Mouse (Mus musculus): ENCODE measurements around the gene Phf11b.

DNA sequence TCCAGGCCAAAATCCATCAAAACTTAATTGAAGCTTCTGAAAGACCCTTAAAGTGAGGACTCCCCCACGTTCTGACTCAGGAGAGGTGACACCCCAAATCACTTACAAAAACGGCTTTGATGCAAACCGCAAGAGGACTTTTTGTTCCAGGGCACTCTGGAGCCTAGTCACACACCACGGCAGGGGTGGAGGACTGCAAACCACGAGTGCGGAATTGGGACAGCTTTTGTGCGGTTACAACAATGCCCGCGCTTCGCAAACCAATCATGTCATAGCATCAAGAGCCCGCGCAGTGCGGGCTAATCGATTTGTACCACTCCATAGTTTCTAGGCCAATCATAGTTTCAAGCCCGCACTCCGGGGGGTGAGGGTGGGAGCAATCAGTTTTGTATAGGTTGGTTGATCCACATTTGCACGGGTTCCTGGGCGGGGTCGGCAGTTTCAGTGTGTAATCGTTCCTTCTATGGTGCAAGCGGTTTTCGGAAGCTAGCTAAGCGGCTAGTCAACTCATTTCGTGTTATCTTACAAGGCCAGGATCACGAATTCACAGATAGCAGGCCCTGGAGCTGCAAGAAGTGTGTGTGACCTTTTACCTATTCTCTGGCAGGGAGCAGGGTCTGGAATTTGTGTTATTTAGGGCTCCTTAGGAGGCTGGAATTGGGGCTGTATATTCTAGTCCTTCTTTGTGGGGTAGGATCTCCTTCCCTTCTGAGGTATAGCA lies 29.4 kb upstream of the Phf11b start:
- TF ChIP-seq MAX (IDR thresholded peaks at IDR 0.05; ENCODE audit: low read depth) (no peak), POLR2A (IDR thresholded peaks at IDR 0.05; ENCODE audit: insufficient read length, low read depth) (no peak), USF1 (IDR thresholded peaks at IDR 0.05; ENCODE audit: low read depth) (no peak), POLR2AphosphoS2 (IDR thresholded peaks at IDR 0.05; ENCODE audit: insufficient read length, low read depth) (no peak), REST (IDR thresholded peaks at IDR 0.05; ENCODE audit: insufficient read depth, insufficient read length) (no peak), CEBPB (IDR thresholded peaks at IDR 0.05; ENCODE audit: insufficient read depth, poor library complexity, severe bottlenecking) (no peak), E2F4 (IDR thresholded peaks at IDR 0.05; ENCODE audit: insufficient read depth) (no peak), MYOD1 (IDR thresholded peaks at IDR 0.05; ENCODE audit: control insufficient read depth in 1 of 3, insufficient read length in 2 of 3, low read depth in 2 of 3) (no peak), TCF12 (IDR thresholded peaks at IDR 0.05; ENCODE audit: insufficient read depth, poor library complexity, severe bottlenecking) (no peak), SRF (IDR thresholded peaks at IDR 0.05; ENCODE audit: control insufficient read depth, insufficient read length, low read depth) (no peak), TCF3 (IDR thresholded peaks at IDR 0.05; ENCODE audit: insufficient read length, low read depth) (no peak), MYOG (IDR thresholded peaks at IDR 0.05; ENCODE audit: control insufficient read depth in 1 of 3, insufficient read depth in 1 of 3, insufficient read length in 2 of 3, low read depth in 2 of 3) (no peak)
